ENCODE assay signal across 27 mouse cellular contexts in the genomic region with DNA sequence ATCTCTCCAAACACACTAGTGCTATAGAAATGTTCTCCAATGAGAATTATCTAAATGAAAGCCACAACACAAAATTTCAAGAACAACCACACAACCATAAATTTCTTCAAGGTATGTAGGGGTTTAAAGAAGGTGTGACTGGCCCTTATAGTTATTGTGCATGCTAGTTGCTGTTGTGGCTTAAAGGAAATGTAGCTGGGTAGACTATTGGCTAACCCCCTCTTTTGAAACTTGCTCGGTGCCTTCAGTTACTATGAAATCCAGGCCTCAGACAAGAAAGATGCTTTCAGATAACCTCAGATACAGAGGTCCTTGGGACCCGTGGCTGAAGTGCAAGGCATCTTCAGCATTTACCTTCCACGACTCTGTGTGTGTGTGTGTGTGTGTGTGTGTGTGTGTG.
"Had no signal": no experiment of that assay in that cellular context is flagged by ENCODE, and none has a peak within 500 bp of the region (broad histone marks: within the 10 kb centered on the region; RNA-seq: fewer than 3 reads in every experiment).

No protein-coding gene starts in this region.

- H3K4me1 ChIP-seq: heart, embryonic 10.5 days; hindbrain, embryonic 10.5 days; hindbrain, embryonic 12.5 days; intestine, embryonic 15.5 days; kidney, embryonic 15.5 days; limb, embryonic 13.5 days; limb, embryonic 15.5 days; liver, embryonic 12.5 days had no signal

- H3K27ac ChIP-seq: heart, adult 2 months; heart, embryonic 10.5 days; hindbrain, embryonic 10.5 days; hindbrain, embryonic 12.5 days; hindbrain, embryonic 14.5 days; intestine, embryonic 15.5 days; kidney, embryonic 15.5 days; kidney, postnatal 0 days; left cerebral cortex, adult 2 months; limb, embryonic 13.5 days; limb, embryonic 15.5 days; liver, embryonic 12.5 days; liver, embryonic 14.5 days had no signal

- H3K4me3 ChIP-seq: heart, adult 2 months; heart, embryonic 10.5 days; heart, embryonic 12.5 days; hindbrain, embryonic 10.5 days; hindbrain, embryonic 12.5 days; intestine, embryonic 15.5 days; kidney, embryonic 15.5 days; left cerebral cortex, adult 2 months; limb, embryonic 13.5 days; limb, embryonic 15.5 days; liver, embryonic 12.5 days had no signal

- ATAC-seq: hindbrain, embryonic 16.5 days; inflammation-experienced regulatory T-cells, adult 6 months; intestine, embryonic 15.5 days; intestine, postnatal 0 days; liver, embryonic 12.5 days had no signal

- DNase-seq: gastrocnemius, postnatal 14 days; gastrocnemius, postnatal 36 days; heart, adult 2 months; heart, postnatal 10 days; heart, postnatal 4 days; kidney, adult 2 months; kidney, adult 9 months; kidney, postnatal 14 days; kidney, postnatal 36 days; layer of hippocampus, adult 9-11 months; left cerebral cortex, postnatal 4 days had no signal
